In genomic region chr1:69759544-69759943, GRCm38 (mm10) we compare ENCODE assay signal across 7 mouse cellular contexts.
DNase-seq lines count a peak whose midpoint lies in the region; ATAC-seq and TF ChIP-seq lines count a peak whose summit lies in the region.

No protein-coding gene starts in this region.

- peak overlapping the region; percentile 8; the same call in 1 of the 2 replicates for H3K4me3 ChIP-seq in lung, embryonic 14.5 days (ENCODE audit: low read depth, low read length)
- H3K4me3 ChIP-seq in stomach, embryonic 16.5 days (replicated peaks; ENCODE audit: low read length) = no peak overlapping the region
- H3K4me3 ChIP-seq in heart, embryonic 10.5 days = no peak overlapping the region

- no peaks in the 10 kb centered on the region for H3K4me1 ChIP-seq in lung, embryonic 14.5 days (ENCODE audit: insufficient read depth)
- no peaks in the 10 kb centered on the region for H3K4me1 ChIP-seq in stomach, embryonic 16.5 days (ENCODE audit: control insufficient read depth, insufficient read depth, low read length)
- no peaks in the 10 kb centered on the region for H3K4me1 ChIP-seq in heart, embryonic 10.5 days

- H3K4me2 ChIP-seq in lung, embryonic 14.5 days = peak overlapping the region; percentile 27
- peak overlapping the region; percentile 4; the same call in 1 of the 2 replicates for H3K4me2 ChIP-seq in stomach, embryonic 16.5 days (ENCODE audit: low read depth, low read length)

- no peaks in the 10 kb centered on the region for H3K27me3 ChIP-seq in lung, embryonic 14.5 days (ENCODE audit: insufficient read depth, low read length)
- H3K27me3 ChIP-seq in stomach, embryonic 16.5 days (ENCODE audit: control insufficient read depth, insufficient read depth, low read length) = no peaks in the 10 kb centered on the region
- H3K27me3 ChIP-seq in heart, embryonic 10.5 days (ENCODE audit: insufficient read depth, poor library complexity, severe bottlenecking) = no peaks in the 10 kb centered on the region

- TF ChIP-seq POLR2A in brain, embryonic 14.5 days (IDR thresholded peaks at IDR 0.05; ENCODE audit: borderline replicate concordance, extremely low read depth, insufficient read depth, insufficient read length, poor library complexity, severe bottlenecking) = no peak

- 53% methylated on average over 13 of the region's 13 CpGs for WGBS in lung, embryonic 14.5 days
- WGBS in stomach, embryonic 16.5 days = 66% methylated on average over 13 of the region's 13 CpGs
- 75% methylated on average over 13 of the region's 13 CpGs for WGBS in heart, embryonic 10.5 days

- no peak overlapping the region for H3K9ac ChIP-seq in lung, embryonic 14.5 days
- H3K9ac ChIP-seq in stomach, embryonic 16.5 days (ENCODE audit: low read length) = no peak overlapping the region

- peak; percentile 74 for DNase-seq in lung, embryonic 14.5 days
- no peak for DNase-seq in lung, postnatal 25 days (ENCODE audit: low spot score)
- peak; percentile 30 for DNase-seq in brain, embryonic 14.5 days (ENCODE audit: low read depth)
- peak; percentile 2 to 7 for DNase-seq in left cerebral cortex, adult 9 months (ENCODE audit: low spot score in 2 of 2)
- no peak for DNase-seq in MN1 (ENCODE audit: low spot score)
- no peak for DNase-seq in heart, embryonic 10.5 days (ENCODE audit: low spot score)

- TF ChIP-seq CTCF in lung, embryonic 14.5 days (IDR thresholded peaks at IDR 0.05; ENCODE audit: low read depth) = no peak
- TF ChIP-seq CTCF in brain, embryonic 14.5 days (IDR thresholded peaks at IDR 0.05; ENCODE audit: borderline replicate concordance, extremely low read depth, insufficient read depth, insufficient read length) = no peak

- H3K36me3 ChIP-seq in lung, embryonic 14.5 days (ENCODE audit: insufficient read depth) = no peaks in the 10 kb centered on the region
- H3K36me3 ChIP-seq in stomach, embryonic 16.5 days (ENCODE audit: control insufficient read depth, insufficient read depth, low read length) = no peaks in the 10 kb centered on the region
- no peaks in the 10 kb centered on the region for H3K36me3 ChIP-seq in heart, embryonic 10.5 days

- peak; percentile 89; the same call in 1 of the 2 replicates for ATAC-seq in lung, embryonic 14.5 days (ENCODE audit: insufficient read depth)
- ATAC-seq in stomach, embryonic 16.5 days (ENCODE audit: insufficient read depth, low FRiP score) = no peak

- H3K27ac ChIP-seq in lung, embryonic 14.5 days (ENCODE audit: low read depth) = no peak overlapping the region
- H3K27ac ChIP-seq in stomach, embryonic 16.5 days (ENCODE audit: low read length) = no peak overlapping the region
- no peak overlapping the region for H3K27ac ChIP-seq in heart, embryonic 10.5 days

- H3K9me3 ChIP-seq in lung, embryonic 14.5 days (ENCODE audit: low read depth, low read length) = no peaks in the 10 kb centered on the region
- no peaks in the 10 kb centered on the region for H3K9me3 ChIP-seq in stomach, embryonic 16.5 days (replicated peaks; ENCODE audit: control insufficient read depth, low read length)
- no peaks in the 10 kb centered on the region for H3K9me3 ChIP-seq in heart, embryonic 10.5 days

Comparison
In these comparisons a context has a peak if more than half of its experiments do, and no peak if none do; other contexts are left out.
1. DNase-seq: peak in lung, embryonic 14.5 days (single experiment), brain, embryonic 14.5 days (single experiment) and left cerebral cortex, adult 9 months (2 of 2); none in lung, postnatal 25 days (single experiment), MN1 (single experiment) and heart, embryonic 10.5 days (single experiment).